Comparison of ENCODE assay signal across 11 mouse cellular contexts in the genomic region with DNA sequence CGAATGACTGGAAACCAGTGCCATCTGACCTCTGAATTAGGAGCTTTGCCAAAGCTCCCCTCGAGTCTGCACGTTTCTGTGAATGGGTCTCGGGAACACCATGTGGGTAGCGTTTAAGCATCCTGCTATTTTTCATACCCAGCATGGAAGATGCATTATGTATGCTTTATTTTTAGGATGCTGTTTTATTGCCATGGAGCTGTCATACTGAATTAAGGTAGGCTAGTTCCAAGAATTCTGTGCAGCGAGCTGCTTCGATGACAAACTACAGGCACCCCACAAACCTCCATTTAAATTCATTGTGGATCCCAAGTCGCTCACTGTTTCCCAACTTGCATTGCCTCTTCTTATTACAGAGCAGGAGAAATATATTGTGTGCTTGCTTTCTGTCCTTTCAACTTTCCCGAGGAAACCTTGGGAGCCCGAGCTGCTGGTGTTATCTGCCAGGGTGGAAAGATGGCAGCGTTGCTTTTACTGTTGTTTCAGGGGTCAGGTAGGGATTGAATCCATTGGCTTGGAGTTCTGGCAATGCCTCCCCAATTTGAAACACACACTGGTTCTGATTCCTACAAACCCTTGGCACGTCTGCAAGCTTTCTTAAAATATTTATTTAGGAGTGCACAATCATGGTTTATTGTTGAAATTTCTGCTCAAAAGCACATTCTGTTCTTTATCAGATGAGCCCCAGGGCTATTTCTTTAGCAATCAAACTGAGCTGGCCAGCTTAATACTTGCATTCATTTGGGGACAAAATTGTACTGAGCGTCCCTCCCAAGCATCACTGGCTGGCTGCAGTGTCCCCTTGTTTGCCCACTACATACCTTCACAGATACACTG. TPM values are rescaled to one million over a fixed set of nuclear protein-coding genes. Genes with fewer than 3 reads are reported as not detected.
A peak's percentile ranks its signal among the peaks of the same experiment; 100 is the strongest.
DNase-seq lines count a peak whose midpoint lies in the region; ATAC-seq lines count a peak whose summit lies in the region.
"Had no signal": no experiment of that assay in that cellular context is flagged by ENCODE, and none has a peak within 500 bp of the region (broad histone marks: within the 10 kb centered on the region; RNA-seq: fewer than 3 reads in every experiment).

No protein-coding gene starts in this region.

- H3K27me3 ChIP-seq in forebrain, embryonic 16.5 days (replicated peaks; ENCODE audit: control insufficient read depth, insufficient read depth, low read length) = no peaks in the 10 kb centered on the region
- no peaks in the 10 kb centered on the region for H3K27me3 ChIP-seq in forebrain, embryonic 10.5 days (ENCODE audit: poor library complexity, severe bottlenecking)
- no peaks in the 10 kb centered on the region for H3K27me3 ChIP-seq in hindbrain, embryonic 15.5 days
- no peaks in the 10 kb centered on the region for H3K27me3 ChIP-seq in hindbrain, embryonic 10.5 days (ENCODE audit: insufficient read depth, poor library complexity, severe bottlenecking)
- H3K27me3 ChIP-seq in kidney, embryonic 16.5 days (ENCODE audit: insufficient read depth, low read length) = no peaks in the 10 kb centered on the region
- H3K27me3 ChIP-seq: heart, embryonic 13.5 days; liver, embryonic 15.5 days had no signal

- H3K4me3 ChIP-seq in forebrain, embryonic 16.5 days (replicated peaks; ENCODE audit: low read length) = no peak overlapping the region
- no peak overlapping the region for H3K4me3 ChIP-seq in forebrain, embryonic 10.5 days
- H3K4me3 ChIP-seq in hindbrain, embryonic 15.5 days = no peak overlapping the region
- H3K4me3 ChIP-seq in hindbrain, embryonic 10.5 days = no peak overlapping the region
- no peak overlapping the region for H3K4me3 ChIP-seq in kidney, embryonic 16.5 days (ENCODE audit: low read length)
- H3K4me3 ChIP-seq: heart, embryonic 13.5 days; liver, embryonic 15.5 days had no signal

- WGBS in forebrain, embryonic 16.5 days = 63% methylated on average over 13 of the region's 13 CpGs
- WGBS in forebrain, embryonic 10.5 days = 86% methylated on average over 13 of the region's 13 CpGs
- 45% methylated on average over 13 of the region's 13 CpGs for WGBS in hindbrain, embryonic 15.5 days
- WGBS in hindbrain, embryonic 10.5 days = 79% methylated on average over 13 of the region's 13 CpGs
- 78% methylated on average over 13 of the region's 13 CpGs for WGBS in kidney, embryonic 16.5 days

- no peak overlapping the region for H3K4me2 ChIP-seq in forebrain, embryonic 16.5 days (ENCODE audit: low read length)
- H3K4me2 ChIP-seq in hindbrain, embryonic 15.5 days = no peak overlapping the region
- no peak overlapping the region for H3K4me2 ChIP-seq in kidney, embryonic 16.5 days (replicated peaks; ENCODE audit: low read depth, low read length)
- H3K4me2 ChIP-seq: heart, embryonic 13.5 days; liver, embryonic 15.5 days had no signal

- no peak for DNase-seq in forebrain, embryonic 10.5 days (ENCODE audit: extremely low spot score, low spot score)
- no peak for DNase-seq in hindbrain, embryonic 10.5 days (ENCODE audit: low spot score)
- peak; percentile 26 for DNase-seq in right cerebral cortex, adult 18-20 months
- no peak for DNase-seq in right cerebral cortex, postnatal 36 days (ENCODE audit: low spot score in 2 of 2)
- peak; percentile 67 for DNase-seq in skeletal muscle tissue, adult 2 months (ENCODE audit: low read depth, low spot score)
- DNase-seq: adrenal gland, adult 8-10 months had no signal

- no peaks in the 10 kb centered on the region for H3K4me1 ChIP-seq in forebrain, embryonic 16.5 days (replicated peaks; ENCODE audit: control insufficient read depth, insufficient read depth, low read length)
- H3K4me1 ChIP-seq in forebrain, embryonic 10.5 days = no peaks in the 10 kb centered on the region
- peaks cover 11% of the 10 kb centered on the region for H3K4me1 ChIP-seq in hindbrain, embryonic 15.5 days (replicated peaks)
- H3K4me1 ChIP-seq in hindbrain, embryonic 10.5 days (replicated peaks) = no peaks in the 10 kb centered on the region
- peaks cover 4% of the 10 kb centered on the region; the same call in 1 of the 2 replicates for H3K4me1 ChIP-seq in kidney, embryonic 16.5 days (ENCODE audit: insufficient read depth, low read length)
- H3K4me1 ChIP-seq: liver, embryonic 15.5 days had no signal

- H3K9ac ChIP-seq in forebrain, embryonic 16.5 days (replicated peaks; ENCODE audit: low read depth, low read length) = no peak overlapping the region
- H3K9ac ChIP-seq in hindbrain, embryonic 15.5 days = no peak overlapping the region
- H3K9ac ChIP-seq in kidney, embryonic 16.5 days (replicated peaks; ENCODE audit: low read length) = no peak overlapping the region
- H3K9ac ChIP-seq: heart, embryonic 13.5 days; liver, embryonic 15.5 days had no signal

- H3K36me3 ChIP-seq in forebrain, embryonic 16.5 days (ENCODE audit: control insufficient read depth, insufficient read depth) = no peaks in the 10 kb centered on the region
- no peaks in the 10 kb centered on the region for H3K36me3 ChIP-seq in forebrain, embryonic 10.5 days (replicated peaks)
- H3K36me3 ChIP-seq in hindbrain, embryonic 15.5 days = no peaks in the 10 kb centered on the region
- no peaks in the 10 kb centered on the region for H3K36me3 ChIP-seq in hindbrain, embryonic 10.5 days
- H3K36me3 ChIP-seq in kidney, embryonic 16.5 days (ENCODE audit: insufficient read depth, low read length) = no peaks in the 10 kb centered on the region
- H3K36me3 ChIP-seq: liver, embryonic 15.5 days had no signal

- H3K27ac ChIP-seq in forebrain, embryonic 16.5 days (ENCODE audit: low read length) = peak overlapping the region; percentile 26; the same call in 1 of the 2 replicates
- no peak overlapping the region for H3K27ac ChIP-seq in forebrain, embryonic 10.5 days
- H3K27ac ChIP-seq in hindbrain, embryonic 15.5 days (replicated peaks) = 0 out of 2 replicates have a peak overlapping the region, but pooled peaks have one; percentile 27
- no peak overlapping the region for H3K27ac ChIP-seq in hindbrain, embryonic 10.5 days
- no peak overlapping the region for H3K27ac ChIP-seq in kidney, embryonic 16.5 days (ENCODE audit: low read length)
- H3K27ac ChIP-seq: heart, embryonic 13.5 days; liver, embryonic 15.5 days had no signal

- H3K9me3 ChIP-seq in forebrain, embryonic 16.5 days (ENCODE audit: control insufficient read depth, low read length) = no peaks in the 10 kb centered on the region
- no peaks in the 10 kb centered on the region for H3K9me3 ChIP-seq in forebrain, embryonic 10.5 days
- no peaks in the 10 kb centered on the region for H3K9me3 ChIP-seq in hindbrain, embryonic 15.5 days
- H3K9me3 ChIP-seq in hindbrain, embryonic 10.5 days = no peaks in the 10 kb centered on the region
- H3K9me3 ChIP-seq in kidney, embryonic 16.5 days (ENCODE audit: low read length) = no peaks in the 10 kb centered on the region
- H3K9me3 ChIP-seq: heart, embryonic 13.5 days; liver, embryonic 15.5 days had no signal

- peak; percentile 86 for ATAC-seq in forebrain, embryonic 16.5 days
- peak; percentile 38 for ATAC-seq in hindbrain, embryonic 15.5 days (ENCODE audit: low FRiP score, low read depth)
- ATAC-seq in kidney, embryonic 16.5 days (ENCODE audit: low FRiP score, low TSS enrichment) = no peak

RNA-seq across cellular contexts. Expression of a gene that starts 13.4 kb away (rescaled TPM):
- polyA plus RNA-seq in forebrain, embryonic 16.5 days (2015; fragmentation: Nextera tagmentation; extraction: Ambion mirVana) = 1.4 and 2.1 TPM in 2 replicates
- 0.91 and 2.1 TPM in 2 replicates for polyA plus RNA-seq in forebrain, embryonic 10.5 days (2016; fragmentation: Nextera tagmentation; extraction: Ambion mirVana)
- polyA plus RNA-seq in hindbrain, embryonic 15.5 days (2015; fragmentation: Nextera tagmentation; extraction: Ambion mirVana) = 2.6 and 3.3 TPM in 2 replicates
- polyA plus RNA-seq in hindbrain, embryonic 10.5 days (2016; fragmentation: Nextera tagmentation; extraction: Ambion mirVana) = 1.6 and 1.7 TPM in 2 replicates
- 12.3 and 13.0 TPM in 2 replicates for polyA plus RNA-seq in kidney, embryonic 16.5 days (2015; fragmentation: Nextera tagmentation; extraction: Ambion mirVana)

RNA-seq across cellular contexts. Expression of a gene that starts 45.2 kb away (rescaled TPM):
- 1.9 and 2.0 TPM in 2 replicates for polyA plus RNA-seq in forebrain, embryonic 16.5 days (2015; fragmentation: Nextera tagmentation; extraction: Ambion mirVana)
- polyA plus RNA-seq in forebrain, embryonic 10.5 days (2016; fragmentation: Nextera tagmentation; extraction: Ambion mirVana) = 3.7 and 4.1 TPM in 2 replicates
- 1.2 and 1.5 TPM in 2 replicates for polyA plus RNA-seq in hindbrain, embryonic 15.5 days (2015; fragmentation: Nextera tagmentation; extraction: Ambion mirVana)
- polyA plus RNA-seq in hindbrain, embryonic 10.5 days (2016; fragmentation: Nextera tagmentation; extraction: Ambion mirVana) = 1.9 and 3.3 TPM in 2 replicates
- 6.8 and 7.2 TPM in 2 replicates for polyA plus RNA-seq in kidney, embryonic 16.5 days (2015; fragmentation: Nextera tagmentation; extraction: Ambion mirVana)

Comparison
In these comparisons a context has a peak if more than half of its experiments do, and no peak if none do; other contexts are left out.
1. H3K27ac ChIP-seq: peak in forebrain, embryonic 16.5 days (single experiment) and hindbrain, embryonic 15.5 days (single experiment); none in forebrain, embryonic 10.5 days (single experiment), hindbrain, embryonic 10.5 days (single experiment) and kidney, embryonic 16.5 days (single experiment).
2. DNase-seq: peak in right cerebral cortex, adult 18-20 months (single experiment) and skeletal muscle tissue, adult 2 months (single experiment); none in forebrain, embryonic 10.5 days (single experiment), hindbrain, embryonic 10.5 days (single experiment) and right cerebral cortex, postnatal 36 days (0 of 2).